Mouse (Mus musculus) cerebellum, postnatal 4 days (tissue): ENCODE data around the gene Astn2.
A peak's percentile ranks its signal among the peaks of the same experiment; 100 is the strongest.

Experiments used
- DNase-seq, 2 experiments: peaks; one replicate each; pipeline ENCODE4 v3.0.0; 2022; ENCODE audit warnings: low spot score in 2 of 2, mixed read lengths in 1 of 2

Gene Astn2

DNA sequence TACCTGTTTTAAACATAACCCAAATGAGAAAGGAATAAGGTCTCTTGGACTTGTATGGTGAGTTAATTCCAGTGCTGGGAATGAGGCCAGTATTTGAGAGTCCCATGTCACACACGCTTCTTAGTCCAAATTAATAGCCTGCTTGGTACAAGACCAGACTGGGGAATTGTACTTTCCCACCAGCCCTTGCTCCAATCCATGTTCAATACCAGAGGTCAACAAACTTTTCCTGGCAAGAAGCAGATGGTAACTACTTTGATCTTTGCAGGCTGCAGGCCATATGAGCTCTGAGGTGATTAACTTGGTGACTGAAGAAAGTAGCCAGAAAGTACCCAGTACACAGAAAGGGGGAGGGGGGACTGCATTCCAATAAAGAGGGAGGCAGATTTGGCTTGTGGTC is 91.7 kb downstream of the Astn2 start:
- DNase-seq: no peak

DNA sequence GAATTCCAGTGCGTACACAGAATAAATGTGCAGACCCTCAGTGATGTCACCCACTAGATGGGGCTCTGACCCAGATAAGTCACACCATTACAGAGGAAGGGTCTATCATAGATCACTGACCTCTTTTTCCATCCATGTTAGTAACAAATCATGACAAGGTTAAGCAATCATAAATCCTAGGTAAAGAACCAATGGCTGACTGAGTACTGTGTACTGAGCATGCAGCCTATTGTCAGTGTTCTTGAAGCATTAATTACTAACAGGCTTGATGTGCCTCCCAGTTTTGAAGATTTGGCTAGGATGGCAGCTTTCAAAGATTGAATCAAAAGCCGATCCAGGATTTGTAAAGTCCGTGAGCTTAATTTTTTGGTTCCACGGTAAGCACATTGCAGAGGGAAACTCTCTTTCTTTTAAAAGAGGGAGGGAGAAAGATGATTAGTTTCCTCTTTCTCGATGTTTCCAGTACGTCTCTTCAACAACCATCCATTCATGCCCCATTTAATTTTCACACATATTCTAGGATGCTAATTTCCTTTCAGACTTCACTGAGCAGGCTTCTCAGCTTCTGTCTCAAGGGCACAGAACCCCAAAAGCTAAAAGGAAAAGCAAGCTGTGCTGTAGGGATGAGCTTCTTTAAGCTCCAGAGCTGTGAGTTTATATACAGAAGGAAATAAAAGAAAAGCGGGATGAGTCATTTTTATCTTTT is 93.9 kb downstream of the Astn2 start:
- no peak for DNase-seq

DNA sequence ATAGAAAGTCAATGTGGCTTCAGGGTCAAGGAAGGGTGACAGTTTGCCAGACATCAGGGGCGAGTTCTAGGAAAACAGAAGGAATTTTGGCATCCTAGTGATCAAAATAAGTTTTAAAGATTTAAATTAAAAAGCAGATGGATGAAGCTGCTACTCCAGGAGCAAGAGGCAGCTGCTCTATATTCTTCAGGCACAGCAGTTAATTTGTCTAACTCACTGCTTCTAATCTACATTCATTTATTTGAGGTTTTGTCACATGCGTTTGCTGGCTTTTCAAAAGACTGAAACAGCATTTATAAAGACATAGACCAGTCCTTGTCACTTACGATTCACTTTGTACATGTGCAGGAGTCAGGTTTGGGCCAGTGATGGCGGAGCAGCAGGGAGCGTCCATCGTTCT is 98.0 kb downstream of the Astn2 start:
- DNase-seq: no peak

DNA sequence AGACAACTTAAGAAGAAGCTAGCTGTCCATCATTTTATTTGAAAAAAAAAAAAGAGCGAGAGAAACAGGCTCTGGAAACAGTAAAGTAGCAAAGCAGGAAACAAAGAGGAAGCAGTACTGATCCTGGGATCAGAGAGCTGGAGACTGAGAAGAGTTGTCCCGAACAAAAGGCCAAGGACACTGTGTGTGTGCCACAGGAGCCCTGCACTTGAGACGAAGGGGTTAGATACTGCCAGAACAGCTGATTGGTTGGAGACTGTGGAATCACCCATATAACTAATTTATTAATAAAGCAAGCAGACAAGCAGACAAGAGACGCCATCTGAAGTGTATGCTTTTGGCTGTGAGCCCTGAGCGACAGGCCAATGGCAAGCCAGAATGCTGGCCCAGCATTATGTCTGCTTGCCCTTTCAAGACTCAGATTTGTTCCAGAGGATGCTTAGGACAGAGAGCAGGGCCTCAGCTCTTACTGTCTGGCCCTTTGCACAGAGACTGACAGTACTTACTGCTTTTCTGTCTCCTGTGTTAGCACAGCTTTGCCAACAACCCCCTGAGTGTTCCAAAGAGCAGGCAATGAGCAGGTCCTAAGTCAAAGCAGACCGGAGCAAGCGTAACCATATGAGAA is 101.6 kb downstream of the Astn2 start:
- DNase-seq: peak in 1 of 2 experiments; percentile 42

DNA sequence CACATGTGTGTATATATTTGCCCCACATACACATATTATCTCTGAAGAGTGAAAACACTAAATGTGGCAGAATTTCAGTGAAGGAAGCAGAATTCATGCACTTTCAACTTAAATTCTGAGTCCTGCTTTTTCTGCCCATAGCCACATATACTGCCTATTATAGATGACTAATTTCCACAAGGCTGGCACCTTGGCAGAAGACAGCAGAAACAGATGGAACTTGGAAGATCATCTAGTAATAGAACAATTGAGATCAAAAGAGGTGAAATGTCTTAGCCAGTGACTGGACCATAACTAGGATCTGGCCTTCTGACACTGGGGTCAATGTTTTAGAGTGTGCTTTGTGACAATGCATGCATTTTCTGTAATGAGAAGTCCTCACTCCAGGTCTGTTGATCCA is 119.4 kb downstream of the Astn2 start:
- no peak for DNase-seq

DNA sequence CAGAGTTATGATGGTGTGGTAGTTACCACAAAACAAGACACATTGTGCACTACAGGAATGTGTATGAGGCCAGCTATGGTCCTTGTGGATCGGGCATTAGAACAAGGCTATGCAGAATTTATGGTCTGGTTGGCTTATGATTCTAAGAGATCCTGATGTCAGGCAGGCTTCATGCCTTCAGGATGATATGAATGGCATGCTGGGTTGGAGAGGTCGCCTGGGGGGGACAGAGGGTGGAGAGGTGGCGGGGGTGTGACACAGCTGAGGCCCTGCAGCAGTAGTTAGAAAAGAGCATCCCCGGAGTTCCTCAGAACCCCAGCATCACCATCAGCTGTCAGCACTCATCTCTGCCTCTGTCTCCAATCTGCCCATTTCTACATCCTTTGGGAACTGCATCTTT is 128.3 kb downstream of the Astn2 start:
- DNase-seq: no peak

DNA sequence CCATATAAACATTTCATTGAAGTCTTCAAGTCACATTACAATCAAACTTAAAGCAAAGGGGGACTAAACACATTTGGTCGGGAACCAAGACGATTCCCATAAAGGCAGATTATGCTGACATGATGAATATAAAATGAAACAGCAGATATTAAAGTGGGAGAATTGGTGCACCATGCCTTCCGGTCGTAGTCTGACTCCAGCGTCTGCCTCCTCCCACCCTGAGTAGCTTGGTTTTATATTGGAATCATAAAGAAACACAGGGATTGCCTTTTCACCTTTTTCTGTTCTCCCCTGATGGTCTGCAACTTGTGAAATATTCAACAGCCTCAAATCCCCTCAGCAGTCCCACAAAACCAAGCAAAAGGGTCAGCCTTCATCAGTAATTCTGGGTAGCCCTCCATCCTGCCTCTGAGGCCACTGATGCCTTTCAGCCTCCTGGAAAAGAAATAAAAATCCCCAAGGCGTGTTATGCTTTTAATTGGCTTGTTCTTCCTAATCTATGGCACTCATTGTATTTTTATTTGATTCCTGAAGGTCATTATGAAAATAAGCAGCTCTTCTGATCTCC is 132.8 kb downstream of the Astn2 start:
- DNase-seq: no peak

DNA sequence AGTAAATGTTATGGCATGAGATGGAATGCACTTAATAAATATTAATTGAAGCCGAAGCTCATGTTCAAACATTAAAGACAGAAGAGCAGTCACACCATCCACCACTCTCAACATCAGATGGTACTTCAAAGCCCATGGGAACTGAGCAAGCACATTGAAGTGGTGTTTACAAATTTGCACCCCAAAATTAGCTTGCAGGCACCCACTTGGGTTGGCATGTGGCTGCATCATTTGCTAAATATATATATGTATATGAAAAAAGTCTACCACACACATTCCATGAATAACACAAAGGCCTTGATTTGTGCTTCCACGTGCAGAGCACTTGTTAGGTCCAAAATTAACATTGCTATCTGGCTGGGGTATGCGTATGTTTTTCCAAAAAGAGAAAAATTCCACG is 140.4 kb downstream of the Astn2 start:
- DNase-seq: no peak

DNA sequence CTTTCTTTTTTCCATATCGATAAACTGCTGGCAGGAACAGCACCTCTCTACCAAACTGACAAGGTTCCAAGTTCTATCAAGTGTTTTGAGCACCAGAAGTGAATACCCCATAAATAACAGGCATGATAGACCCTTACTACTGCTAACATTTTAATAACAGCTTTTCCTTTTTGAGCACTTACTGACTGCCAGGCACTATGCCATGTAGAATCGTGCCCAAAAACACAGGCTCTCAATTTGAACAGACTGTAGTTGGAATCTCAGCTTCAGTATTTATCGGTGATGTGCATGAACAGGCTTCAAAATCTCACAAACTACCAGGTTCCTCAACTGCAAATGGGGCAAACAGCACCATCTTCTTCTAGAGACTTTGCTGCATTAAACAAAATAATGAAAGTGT is 143.1 kb downstream of the Astn2 start:
- DNase-seq: no peak

DNA sequence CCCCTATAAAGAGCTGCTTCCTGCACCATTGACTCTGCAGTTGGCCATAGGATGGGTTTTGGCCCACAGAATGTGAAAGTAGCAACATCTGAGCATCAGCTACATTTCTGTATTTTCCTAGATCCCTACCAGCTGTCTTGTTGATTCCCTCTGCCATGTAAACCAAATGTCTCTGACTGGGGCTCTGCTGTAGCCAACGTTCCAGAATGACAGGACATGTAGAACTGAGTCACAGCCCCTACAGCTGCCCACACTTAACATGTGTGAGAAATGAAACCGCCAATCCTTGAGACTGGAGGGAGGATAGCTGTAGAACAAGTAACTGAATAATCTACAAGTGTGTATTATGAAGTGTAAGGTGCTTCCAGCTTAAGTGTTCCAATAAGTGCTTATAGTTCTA is 145.5 kb downstream of the Astn2 start:
- DNase-seq: no peak

DNA sequence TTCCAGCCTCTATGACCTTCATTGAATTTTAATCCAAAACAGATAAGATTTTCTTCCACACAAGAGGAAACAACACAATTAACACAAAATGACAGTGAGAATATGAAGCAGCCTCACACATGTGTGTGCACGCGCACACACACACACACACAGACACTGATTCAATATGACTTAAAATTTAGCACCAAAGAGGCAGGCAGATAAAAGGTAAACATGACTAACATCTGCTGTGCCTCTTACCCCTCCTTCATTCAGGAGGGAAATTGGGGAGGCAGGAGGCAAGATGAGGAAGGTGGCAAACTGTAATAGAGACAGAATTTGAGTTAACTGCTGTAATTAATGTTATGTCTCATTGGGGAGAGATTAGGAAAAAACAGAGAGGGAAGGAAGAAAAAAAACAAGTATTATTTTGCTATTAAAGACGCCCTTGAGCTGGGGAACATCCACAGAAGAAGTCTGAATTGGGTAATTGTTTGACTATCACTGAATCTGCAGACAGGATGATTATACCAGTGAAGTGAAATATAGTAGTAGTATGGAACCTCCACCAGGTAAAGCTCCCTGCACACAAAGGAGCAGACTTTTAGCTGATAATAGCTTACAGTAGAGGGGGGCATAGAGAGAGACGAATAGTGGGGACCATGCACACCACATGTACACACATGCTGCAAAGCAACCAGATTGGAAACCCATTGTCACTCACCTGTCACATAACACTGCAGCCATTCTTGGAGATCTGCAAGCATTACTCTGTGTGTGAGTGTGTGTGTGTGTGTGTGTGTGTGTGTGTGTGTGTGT is 149.5 kb downstream of the Astn2 start:
- no peak for DNase-seq

DNA sequence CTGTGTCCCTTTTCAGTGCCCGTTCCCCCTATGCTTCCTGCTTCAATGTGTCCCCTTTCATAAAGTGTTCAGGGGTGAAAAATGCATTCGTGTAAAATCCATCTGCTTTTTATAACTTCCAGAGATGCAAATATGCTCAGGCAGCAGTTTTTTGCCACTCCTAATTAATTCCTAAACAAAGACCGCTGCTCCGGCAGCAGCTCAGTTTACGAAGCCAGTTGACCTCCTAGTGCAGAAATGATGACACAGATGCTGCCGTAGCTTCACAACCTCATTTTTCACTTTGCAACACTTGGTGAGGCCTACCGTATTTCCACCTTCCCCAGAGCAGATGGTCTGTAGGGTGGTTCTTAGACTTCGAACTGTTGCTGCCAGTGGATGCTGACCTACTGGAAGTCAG is 155.9 kb downstream of the Astn2 start:
- DNase-seq: no peak

DNA sequence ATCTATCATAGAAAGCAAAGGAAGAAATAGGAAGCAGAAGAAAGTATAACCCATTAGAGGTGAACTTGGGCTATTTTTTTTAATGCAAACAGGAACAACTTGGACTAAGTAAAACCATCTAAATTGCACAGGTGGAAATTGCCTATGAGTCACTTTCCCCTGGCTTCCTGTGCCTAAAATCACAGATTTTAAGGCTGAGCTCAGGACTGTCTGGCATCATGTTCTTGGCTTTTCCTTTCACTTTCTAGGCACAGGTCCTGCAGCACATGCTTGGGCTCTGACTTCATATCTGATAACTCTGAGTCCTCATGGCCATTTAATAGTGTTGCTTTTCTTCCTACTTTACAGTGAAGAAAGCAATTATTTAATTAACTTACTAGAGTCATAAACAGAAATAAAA is 161.7 kb downstream of the Astn2 start:
- no peak for DNase-seq

DNA sequence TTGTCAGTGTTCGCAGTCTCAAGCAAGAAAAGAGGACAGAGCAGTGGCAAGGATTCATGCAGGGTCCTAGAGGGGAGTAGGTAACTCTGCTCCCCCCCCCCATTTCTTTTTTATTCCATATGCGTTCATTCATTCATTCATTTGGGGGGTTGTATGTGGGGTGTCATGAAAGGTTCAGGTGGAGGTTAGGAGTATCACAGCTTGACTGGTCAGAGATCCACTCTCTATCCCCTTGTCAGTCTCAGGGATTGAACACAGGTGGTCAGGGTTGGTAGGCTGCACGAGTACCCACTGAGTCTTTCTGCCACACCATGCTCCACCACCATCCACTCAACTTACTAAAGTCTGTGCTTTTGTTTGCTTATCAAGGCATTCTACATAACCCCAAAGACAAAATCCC is 171.6 kb downstream of the Astn2 start:
- no peak for DNase-seq

DNA sequence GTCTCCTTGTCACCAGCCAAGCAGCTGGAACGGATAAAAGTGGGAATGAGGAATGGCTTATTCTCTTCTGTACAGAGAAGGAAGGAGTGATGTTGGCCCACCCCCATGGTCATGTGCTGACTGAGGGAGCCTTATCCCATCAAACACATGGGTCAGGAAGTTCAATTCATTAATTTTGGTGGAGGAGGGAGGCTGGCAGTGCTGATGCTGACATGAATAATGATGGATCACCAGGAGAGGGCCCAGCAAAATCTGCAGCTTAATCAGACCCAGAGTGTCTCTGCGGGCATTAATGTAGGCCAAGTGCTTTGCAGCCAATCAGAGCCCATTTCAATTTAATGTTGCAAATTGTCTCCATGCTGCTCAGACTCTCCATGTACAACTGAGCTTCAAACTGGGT is 172.1 kb downstream of the Astn2 start:
- no peak for DNase-seq

DNA sequence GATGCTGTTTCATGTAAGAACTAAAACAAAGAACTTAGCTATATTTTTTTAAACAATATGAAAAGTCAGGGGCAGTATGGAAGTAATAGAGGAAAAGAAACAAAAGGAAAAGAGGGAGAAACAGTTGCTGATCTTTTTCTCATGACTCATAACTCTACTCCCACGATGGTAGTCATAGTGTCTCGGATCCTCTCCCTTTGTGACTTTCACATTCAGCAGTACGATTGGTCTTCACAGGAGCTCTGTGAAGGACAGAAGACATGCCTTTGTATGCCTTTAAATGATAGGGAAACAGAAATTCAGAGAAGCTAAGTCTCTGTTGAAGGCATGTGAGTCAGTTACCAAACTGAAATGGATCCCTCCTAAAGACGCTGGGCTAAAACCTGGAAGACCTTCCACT is 173.7 kb downstream of the Astn2 start:
- DNase-seq: no peak

DNA sequence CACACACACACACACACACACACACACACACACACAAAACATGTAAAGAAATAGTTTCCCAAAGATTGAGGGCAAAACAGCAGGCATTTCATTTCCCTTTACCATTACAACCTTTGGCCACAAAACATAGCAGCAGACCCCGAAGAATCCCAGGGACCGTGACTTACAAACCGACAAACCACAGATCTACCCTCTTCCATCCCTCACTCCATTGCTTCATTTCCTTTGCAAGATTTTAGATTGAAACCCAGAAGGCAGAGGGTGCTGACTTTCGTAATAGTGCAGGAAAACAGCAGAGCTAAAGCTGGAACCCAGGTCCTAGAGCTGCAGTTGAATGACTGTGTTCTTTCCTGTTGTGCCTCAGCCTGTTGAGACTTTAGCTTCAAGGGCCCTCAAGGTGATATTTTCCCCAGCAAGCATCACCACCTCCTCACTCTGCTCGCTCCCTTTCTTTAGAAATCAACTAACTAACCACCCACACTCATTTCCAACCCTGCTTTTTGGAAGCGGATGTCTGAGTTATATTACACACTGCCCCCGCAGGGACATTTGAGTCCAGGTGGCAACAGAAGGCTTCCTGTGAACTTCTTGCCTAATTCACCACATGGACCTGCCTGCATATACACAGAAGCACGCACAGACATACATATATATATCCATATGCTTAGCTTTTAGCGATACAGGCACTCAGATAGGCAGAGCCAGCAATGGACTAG is 181.7 kb downstream of the Astn2 start:
- DNase-seq: no peak

DNA sequence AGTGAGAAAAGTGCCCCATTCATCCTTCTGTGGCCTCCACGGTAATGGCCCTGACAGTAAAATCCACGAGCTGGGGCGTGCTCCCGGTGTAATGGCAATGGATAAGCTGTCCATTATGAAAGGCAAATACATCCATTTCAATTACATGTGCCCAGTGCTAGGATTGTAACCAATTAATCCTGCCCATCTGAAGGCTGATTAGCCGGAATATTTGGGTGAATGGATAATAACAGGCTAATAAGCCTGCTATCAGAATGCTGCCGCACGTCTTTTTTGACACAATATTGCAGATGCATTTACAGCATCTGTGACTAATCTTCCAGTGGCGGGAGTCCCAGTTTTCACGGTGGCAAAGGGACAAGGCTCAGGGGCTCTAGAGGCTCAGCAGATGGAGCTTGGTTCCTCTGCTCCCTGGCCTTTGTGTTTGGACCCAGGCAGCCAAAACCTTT is 189.2 kb downstream of the Astn2 start:
- peak in 1 of 2 experiments; percentile 48 for DNase-seq

DNA sequence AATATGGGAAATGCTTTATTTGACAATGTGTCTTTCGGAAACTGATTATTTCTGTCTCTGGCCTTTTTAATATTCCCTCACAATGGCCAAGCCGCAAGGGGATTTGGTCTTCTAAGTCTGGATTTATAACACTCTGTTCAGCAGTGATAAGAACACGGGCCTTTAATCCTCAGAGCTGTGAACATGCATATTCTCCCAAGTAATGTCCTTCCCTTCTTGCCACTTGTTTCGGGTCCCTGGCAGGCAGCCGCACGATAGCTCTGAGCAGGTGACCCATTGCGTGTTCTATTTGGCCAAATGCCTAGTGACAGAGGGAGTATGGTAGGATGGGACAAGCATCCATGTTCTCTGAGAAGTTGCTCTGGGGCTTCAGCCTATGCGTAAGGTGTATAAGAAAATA is 214.8 kb downstream of the Astn2 start:
- no peak for DNase-seq

DNA sequence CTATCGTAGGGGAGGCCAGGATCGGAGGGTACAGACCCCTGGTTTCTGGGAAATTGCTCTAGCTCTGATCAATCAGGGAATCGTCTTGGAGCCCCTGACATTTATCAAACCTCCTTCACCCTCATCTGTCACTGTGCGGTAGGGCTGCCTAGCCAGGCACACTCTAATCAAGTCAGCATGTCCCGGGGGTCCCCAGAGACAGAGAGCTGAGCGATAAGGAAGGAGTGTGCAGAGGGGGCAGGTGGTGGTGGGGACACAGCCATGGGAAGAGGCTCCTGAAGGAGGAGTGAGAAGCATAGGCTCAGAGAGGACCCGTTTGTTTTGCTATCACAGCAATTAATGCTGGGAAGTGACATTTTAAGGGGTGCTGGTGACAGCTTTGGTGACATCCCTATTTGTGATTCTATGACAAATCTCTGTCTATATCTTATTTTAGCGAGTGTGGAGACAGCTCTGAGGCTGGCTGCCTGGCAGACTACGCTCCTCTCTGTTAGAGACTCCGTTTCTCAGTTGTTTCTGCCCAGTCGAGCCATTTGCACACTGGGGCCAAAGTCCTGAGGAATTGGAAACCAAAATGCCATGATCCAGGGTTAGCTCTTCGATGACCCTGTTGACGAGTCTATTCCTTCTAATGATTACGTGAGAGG is 228.4 kb downstream of the Astn2 start:
- DNase-seq: no peak

DNA sequence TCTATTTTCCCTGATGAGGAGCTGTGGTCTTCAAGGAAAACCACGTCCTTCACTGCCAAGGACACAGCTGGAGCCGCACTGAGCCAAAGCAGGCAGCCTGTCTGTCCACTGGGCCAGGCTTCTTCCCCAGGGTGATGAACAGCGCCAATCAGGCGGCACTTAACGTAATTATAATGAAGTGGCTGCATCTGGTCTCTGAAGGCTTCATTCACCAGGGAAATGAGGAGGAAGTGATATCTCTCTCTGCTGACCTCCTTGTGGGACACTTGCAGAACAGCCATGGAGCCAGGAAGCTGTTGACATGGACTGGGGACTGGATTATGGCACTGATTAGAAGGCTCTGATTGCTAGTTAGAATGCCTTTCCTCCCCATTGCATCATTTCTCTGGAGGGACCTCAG is 232.8 kb downstream of the Astn2 start:
- peak in 1 of 2 experiments; percentile 33 for DNase-seq
